Mouse (Mus musculus) bone marrow, adult 2 months (tissue): ENCODE data around the gene Pax2. TPM values are rescaled to one million over a fixed set of nuclear protein-coding genes. Genes with fewer than 3 reads are reported as not detected.

Experiments used
- H3K27ac ChIP-seq: fragments of 200-500 bp; 2 replicates; pipeline ENCODE4 v1.5.1; 2012; ENCODE audit warnings: low read depth, mild to moderate bottlenecking, control low read depth, inconsistent platforms, low read length; ENCODE audit not compliant: control insufficient read depth, poor library complexity, insufficient read depth
- H3K4me1 ChIP-seq: fragments of 200-500 bp; 2 replicates; pipeline ENCODE4 v1.6.1; 2011; ENCODE audit warnings: low read length; ENCODE audit not compliant: control insufficient read depth, insufficient read depth
- H3K4me3 ChIP-seq: fragments of 200-500 bp; replicated peaks from 2 replicates; pipeline ENCODE3; 2011; ENCODE audit warnings: mild to moderate bottlenecking, low read depth, low read length, control low read depth; ENCODE audit not compliant: control insufficient read depth
- CTCF ChIP-seq: fragments of 200-500 bp; IDR thresholded peaks from 2 replicates; pipeline ENCODE4 v1.5.1; 2011; ENCODE audit warnings: low read length, control low read depth; ENCODE audit not compliant: control insufficient read depth, insufficient read depth
- POLR2A ChIP-seq: fragments of 200-500 bp; IDR thresholded peaks from 2 replicates; pipeline ENCODE4 v1.6.1; 2011; ENCODE audit warnings: low read depth, mild to moderate bottlenecking, control low read depth, low read length, borderline replicate concordance; ENCODE audit not compliant: control insufficient read depth
- WGBS: fragments of 180-500 bp; shearing (Covaris S2); methylation state at CpG from one replicate; pipeline ENCODE4 v1.1.7; 2018; 5-methylcytosine and 5-hydroxymethylcytosine counted together
- polyA plus RNA-seq: library from polyadenylated mRNA; stranded (reverse); fragments of >200 nt; gene quantifications from 2 replicates; pipeline ENCODE4 v1.2.4, GENCODE M21; 2011; ENCODE audit warnings: low replicate concordance; ENCODE audit not compliant: missing spikeins, insufficient read depth, insufficient read length

The Pax2 gene
- polyA plus RNA-seq, 1 experiment: not detected

- no peaks in the 10 kb centered on the region for H3K4me1 ChIP-seq
- 3% methylated on average over 37 of the region's 37 CpGs for WGBS
- no peak for TF ChIP-seq POLR2A
- TF ChIP-seq CTCF: no peak
- H3K27ac ChIP-seq: no peak overlapping the region
- H3K4me3 ChIP-seq: no peak overlapping the region
These were observed 3.8 kb downstream of the Pax2 start for GRCm38 (mm10) chr19:44759531-44760118.

DNA sequence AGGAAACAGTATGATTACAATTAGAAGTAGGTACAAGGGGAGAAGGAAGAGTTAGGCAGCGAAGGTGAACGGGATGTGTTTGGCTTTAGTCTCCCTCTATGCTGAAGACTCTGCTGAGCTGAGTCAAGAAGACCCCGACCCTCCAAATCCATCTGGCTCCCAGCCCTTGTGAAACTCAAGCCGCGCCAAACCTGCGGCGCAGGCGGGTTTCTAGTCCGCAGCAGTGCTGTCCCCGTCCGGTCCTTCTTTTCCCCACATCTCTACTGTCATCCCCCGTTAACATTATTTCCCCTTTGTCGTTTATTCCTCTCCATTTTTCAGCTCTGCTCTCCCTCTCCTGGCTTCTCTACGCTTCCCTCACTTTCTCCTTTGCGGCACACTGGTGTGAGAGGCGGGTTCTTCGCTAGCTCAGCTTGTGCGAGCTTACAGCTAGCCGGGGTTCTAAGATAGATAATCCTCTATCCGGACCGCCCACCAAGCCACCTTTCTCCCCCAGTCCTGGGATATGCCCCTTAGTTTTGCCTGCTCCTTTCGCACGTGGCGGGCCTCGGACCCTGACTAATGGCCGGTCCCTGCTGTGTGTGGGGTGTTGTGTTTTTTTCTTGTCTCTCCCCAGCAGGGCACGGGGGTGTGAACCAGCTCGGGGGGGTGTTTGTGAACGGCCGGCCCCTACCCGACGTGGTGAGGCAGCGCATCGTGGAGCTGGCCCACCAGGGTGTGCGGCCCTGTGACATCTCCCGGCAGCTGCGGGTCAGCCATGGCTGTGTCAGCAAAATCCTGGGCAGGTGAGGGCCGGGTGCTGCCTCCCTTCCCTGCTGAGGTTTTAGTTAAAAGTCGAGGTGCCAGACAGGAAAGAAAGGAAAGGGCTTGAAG, 4.7 kb downstream of the Pax2 start:
- TF ChIP-seq POLR2A (no peak), CTCF (no peak)
- WGBS: 7% methylated on average over 39 of the region's 39 CpGs
- no peak overlapping the region for H3K4me3 ChIP-seq
- no peak overlapping the region for H3K27ac ChIP-seq
- H3K4me1 ChIP-seq: no peaks in the 10 kb centered on the region

DNA sequence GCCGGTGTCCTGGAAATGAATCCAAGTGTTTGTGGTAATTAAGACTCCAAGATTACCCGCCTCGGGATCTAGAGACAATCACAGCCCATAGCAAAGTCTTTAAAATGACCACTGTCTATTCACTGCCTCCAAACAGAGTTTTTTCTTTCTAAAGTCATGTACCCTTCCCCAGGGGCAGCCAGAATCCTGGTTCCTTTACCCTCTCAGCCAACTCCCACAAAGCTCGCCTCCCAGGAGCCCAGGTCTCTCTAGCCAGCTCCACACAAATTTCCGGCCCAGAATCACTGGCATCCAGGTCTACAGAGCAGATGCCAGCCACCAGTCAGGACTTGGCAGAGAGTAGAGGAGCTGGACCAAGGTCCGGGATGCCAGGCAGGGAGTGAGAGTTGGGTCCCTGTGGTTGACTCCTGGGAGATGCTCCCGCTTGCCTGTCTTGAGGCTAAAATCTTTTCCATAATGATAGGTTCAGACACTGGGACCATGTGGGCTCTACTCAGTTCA, 6.3 kb downstream of the Pax2 start:
- WGBS: 33% methylated on average over 7 of the region's 7 CpGs
- TF ChIP-seq CTCF (no peak), POLR2A (no peak)
- no peak overlapping the region for H3K27ac ChIP-seq
- H3K4me3 ChIP-seq: no peak overlapping the region
- H3K4me1 ChIP-seq: no peaks in the 10 kb centered on the region

GRCm38 (mm10) chr19:44770268-44771050, 14.6 kb downstream of the Pax2 start:
- H3K4me1 ChIP-seq: peaks cover 3% of the 10 kb centered on the region
- WGBS: 46% methylated on average over 6 of the region's 6 CpGs
- TF ChIP-seq POLR2A (no peak), CTCF (no peak)
- H3K4me3 ChIP-seq: no peak overlapping the region
- no peak overlapping the region for H3K27ac ChIP-seq

GRCm38 (mm10) chr19:44771499-44771898, 15.7 kb downstream of the Pax2 start:
- WGBS: 85% methylated on average over 13 of the region's 13 CpGs
- no peak overlapping the region for H3K4me3 ChIP-seq
- H3K4me1 ChIP-seq: peaks cover 3% of the 10 kb centered on the region
- TF ChIP-seq POLR2A (no peak), CTCF (no peak)
- H3K27ac ChIP-seq: no peak overlapping the region

- no peak for TF ChIP-seq POLR2A
- H3K4me3 ChIP-seq: no peak overlapping the region
- 33% methylated on average over 3 of the region's 3 CpGs for WGBS
- no peaks in the 10 kb centered on the region for H3K4me1 ChIP-seq
- H3K27ac ChIP-seq: no peak overlapping the region
These were observed 26.1 kb downstream of the Pax2 start for GRCm38 (mm10) chr19:44781987-44782386.

- no peaks in the 10 kb centered on the region for H3K4me1 ChIP-seq
- 34% methylated on average over 4 of the region's 4 CpGs for WGBS
- no peak for TF ChIP-seq POLR2A
- no peak for TF ChIP-seq CTCF
- no peak overlapping the region for H3K27ac ChIP-seq
- no peak overlapping the region for H3K4me3 ChIP-seq
These were observed 28.5 kb downstream of the Pax2 start for GRCm38 (mm10) chr19:44784391-44784790.

- H3K27ac ChIP-seq: no peak overlapping the region
- no peak overlapping the region for H3K4me3 ChIP-seq
- H3K4me1 ChIP-seq: no peaks in the 10 kb centered on the region; the same call in 1 of the 2 replicates
- TF ChIP-seq POLR2A (no peak), CTCF (no peak)
- 82% methylated on average over 8 of the region's 8 CpGs for WGBS
These were observed 32.6 kb downstream of the Pax2 start for GRCm38 (mm10) chr19:44788488-44788887.
